8 mouse cellular contexts compared by ENCODE assay signal in genomic region chr14:72982981-72983436, GRCm38 (mm10).
DNase-seq lines count a peak whose midpoint lies in the region; ATAC-seq and TF ChIP-seq lines count a peak whose summit lies in the region.

No protein-coding gene starts in this region.

- H3K4me1 ChIP-seq in forebrain, embryonic 13.5 days, result no peaks in the 10 kb centered on the region; the same call in 1 of the 2 replicates
- H3K4me1 ChIP-seq in limb, embryonic 13.5 days, result no peaks in the 10 kb centered on the region
- H3K4me1 ChIP-seq in stomach, embryonic 14.5 days (ENCODE audit: control insufficient read depth, insufficient read depth, low read length), result no peaks in the 10 kb centered on the region

- H3K27ac ChIP-seq in layer of hippocampus, adult 2 months, result peak overlapping the region; percentile 79
- H3K27ac ChIP-seq in forebrain, embryonic 13.5 days, result no peak overlapping the region
- no peak overlapping the region for H3K27ac ChIP-seq in limb, embryonic 13.5 days
- 0 out of 2 replicates have a peak overlapping the region, but pooled peaks have one; percentile 27 for H3K27ac ChIP-seq in stomach, embryonic 14.5 days (ENCODE audit: low read length)

- H3K4me2 ChIP-seq in forebrain, embryonic 13.5 days, result peak overlapping the region; percentile 50
- peak overlapping the region; percentile 41; the same call in 1 of the 2 replicates for H3K4me2 ChIP-seq in limb, embryonic 13.5 days (replicated peaks)
- peak overlapping the region; percentile 30 for H3K4me2 ChIP-seq in stomach, embryonic 14.5 days (replicated peaks; ENCODE audit: low read depth, low read length)

- H3K4me3 ChIP-seq in layer of hippocampus, adult 2 months, result peak overlapping the region; percentile 51
- H3K4me3 ChIP-seq in forebrain, embryonic 13.5 days, result peak overlapping the region; percentile 20; the same call in 1 of the 2 replicates
- no peak overlapping the region for H3K4me3 ChIP-seq in limb, embryonic 13.5 days
- no peak overlapping the region for H3K4me3 ChIP-seq in stomach, embryonic 14.5 days (ENCODE audit: low read depth, low read length)

- no peak for DNase-seq in layer of hippocampus, adult 2 months (ENCODE audit: low spot score in 2 of 2)
- no peak for DNase-seq in layer of hippocampus, postnatal 14 days (ENCODE audit: low spot score in 2 of 2)
- DNase-seq in adipocyte (ENCODE audit: low spot score), result peak; percentile 41
- no peak for DNase-seq in testis, postnatal 10 days (ENCODE audit: low spot score)

- TF ChIP-seq CTCF in layer of hippocampus, adult 2 months (conservative IDR thresholded peaks at IDR 0.05), result no peak

- no peaks in the 10 kb centered on the region for H3K36me3 ChIP-seq in forebrain, embryonic 13.5 days (ENCODE audit: poor library complexity, severe bottlenecking)
- no peaks in the 10 kb centered on the region for H3K36me3 ChIP-seq in limb, embryonic 13.5 days
- no peaks in the 10 kb centered on the region for H3K36me3 ChIP-seq in stomach, embryonic 14.5 days (ENCODE audit: control insufficient read depth, insufficient read depth, low read length)

- ATAC-seq in forebrain, embryonic 13.5 days, result peak; percentile 52
- no peak for ATAC-seq in limb, embryonic 13.5 days (ENCODE audit: low FRiP score, low read depth)
- peak; percentile 31; the same call in 1 of the 2 replicates for ATAC-seq in stomach, embryonic 14.5 days (ENCODE audit: insufficient number of reproducible peaks, insufficient read depth, low FRiP score, low read depth)
- no peak for ATAC-seq in monocyte, adult 5-6 weeks (replicated peaks; ENCODE audit: insufficient number of reproducible peaks, low FRiP score, low TSS enrichment, poor library complexity, severe bottlenecking)

- H3K9me3 ChIP-seq in forebrain, embryonic 13.5 days (replicated peaks), result no peaks in the 10 kb centered on the region
- H3K9me3 ChIP-seq in limb, embryonic 13.5 days, result no peaks in the 10 kb centered on the region
- no peaks in the 10 kb centered on the region for H3K9me3 ChIP-seq in stomach, embryonic 14.5 days (ENCODE audit: control insufficient read depth, low read depth, low read length)

- no peaks in the 10 kb centered on the region for H3K27me3 ChIP-seq in forebrain, embryonic 13.5 days
- H3K27me3 ChIP-seq in limb, embryonic 13.5 days, result no peaks in the 10 kb centered on the region
- no peaks in the 10 kb centered on the region for H3K27me3 ChIP-seq in stomach, embryonic 14.5 days (ENCODE audit: control insufficient read depth, insufficient read depth, low read length)

- WGBS in forebrain, embryonic 13.5 days, result 66% methylated on average over 12 of the region's 12 CpGs
- 69% methylated on average over 12 of the region's 12 CpGs for WGBS in limb, embryonic 13.5 days
- 45% methylated on average over 12 of the region's 12 CpGs for whole genome bisulfite sequencing in stomach, embryonic 14.5 days

- no peak overlapping the region for H3K9ac ChIP-seq in forebrain, embryonic 13.5 days
- H3K9ac ChIP-seq in limb, embryonic 13.5 days, result no peak overlapping the region
- no peak overlapping the region for H3K9ac ChIP-seq in stomach, embryonic 14.5 days (replicated peaks; ENCODE audit: low read depth, low read length)

Comparison
In these comparisons a context has a peak if more than half of its experiments do, and no peak if none do; other contexts are left out.
1. H3K27ac ChIP-seq: peak in layer of hippocampus, adult 2 months (single experiment) and stomach, embryonic 14.5 days (single experiment); none in forebrain, embryonic 13.5 days (single experiment) and limb, embryonic 13.5 days (single experiment).
2. H3K4me3 ChIP-seq: peak in layer of hippocampus, adult 2 months (single experiment) and forebrain, embryonic 13.5 days (single experiment); none in limb, embryonic 13.5 days (single experiment) and stomach, embryonic 14.5 days (single experiment).
3. ATAC-seq: peak in forebrain, embryonic 13.5 days (single experiment) and stomach, embryonic 14.5 days (single experiment); none in limb, embryonic 13.5 days (single experiment) and monocyte, adult 5-6 weeks (single experiment).
4. Peak in every context shown above with its lines, with median percentiles within 50 percentile points of each other: H3K4me2 ChIP-seq.